1 mouse cellular context compared by ENCODE assay signal in the genomic region with DNA sequence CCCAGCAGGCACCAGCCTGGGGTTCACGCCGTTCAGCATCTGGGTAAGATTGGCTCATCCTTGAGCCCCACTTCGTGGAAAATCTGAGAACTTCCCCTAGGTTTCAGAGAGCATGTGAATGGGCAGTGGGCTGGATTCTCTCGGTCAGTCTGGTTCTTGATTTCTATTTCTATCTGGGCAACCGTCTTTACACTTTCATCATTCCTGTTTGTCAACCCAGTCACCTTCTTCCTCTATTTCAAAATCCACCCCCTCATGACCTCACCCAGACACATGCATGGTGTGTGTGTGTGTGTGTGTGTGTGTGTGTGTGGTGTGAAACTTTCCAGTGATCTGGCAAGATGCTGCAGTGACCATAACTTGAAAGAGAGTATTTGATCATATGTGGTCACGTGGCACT.
TF ChIP-seq lines count a peak whose summit lies in the region.

No protein-coding gene starts in this region.

TF ChIP-seq in CH12.LX, 34 proteins besides CTCF, POLR2A, EP300 and RAD21 (continued from another document):
- TF ChIP-seq MAX (IDR thresholded peaks at IDR 0.05; ENCODE audit: low read length), result peak; percentile 19; the same call in 1 of the 2 replicates
- TF ChIP-seq BHLHE40 (IDR thresholded peaks at IDR 0.05; ENCODE audit: low read depth, low read length), result peak; percentile 66; the same call in 1 of the 2 replicates
- no peak for TF ChIP-seq RCOR1 (conservative IDR thresholded peaks at IDR 0.05; ENCODE audit: low read depth, low read length)
- no peak for TF ChIP-seq TCF12 (IDR thresholded peaks at IDR 0.05; ENCODE audit: low read depth, low read length)
- no peak for TF ChIP-seq CHD1 (IDR thresholded peaks at IDR 0.05; ENCODE audit: low read depth, low read length)
- TF ChIP-seq HCFC1 (IDR thresholded peaks at IDR 0.05; ENCODE audit: low read depth, low read length), result no peak
- TF ChIP-seq ETS1 (conservative IDR thresholded peaks at IDR 0.05; ENCODE audit: low read depth, low read length), result peak; percentile 22; the same call in 1 of the 2 replicates
- peak; percentile 64; the same call in 1 of the 2 replicates for TF ChIP-seq MYC (IDR thresholded peaks at IDR 0.05; ENCODE audit: low read depth, low read length)
- TF ChIP-seq JUND (conservative IDR thresholded peaks at IDR 0.05; ENCODE audit: low read depth, low read length), result 0 out of 2 replicates have a peak, but pooled peaks have one; percentile 20
- TF ChIP-seq MAFK (IDR thresholded peaks at IDR 0.05; ENCODE audit: insufficient replicate concordance, low read length), result no peak
- TF ChIP-seq SIN3A (IDR thresholded peaks at IDR 0.05; ENCODE audit: low read length), result no peak
